Mouse (Mus musculus): ENCODE measurements around the gene Lrrc55. TPM values are rescaled to one million over a fixed set of nuclear protein-coding genes. Genes with fewer than 3 reads are reported as not detected.

Lrrc55 gene
- polyA plus RNA-seq, 1 experiment from 2014 or later = 0.81 TPM

- Histone ChIP-seq H3K9ac (ENCODE audit: low read length) (no peak overlapping the region), H3K4me3 (ENCODE audit: low read depth, low read length) (no peak overlapping the region), H3K4me1 (replicated peaks; ENCODE audit: control insufficient read depth, insufficient read depth, low read length) (no peaks in the 10 kb centered on the region), H3K4me2 (ENCODE audit: low read depth, low read length, severe bottlenecking) (no peak overlapping the region), H3K9me3 (ENCODE audit: control insufficient read depth, low read length) (no peaks in the 10 kb centered on the region), H3K27ac (ENCODE audit: low read depth, low read length) (no peak overlapping the region), H3K36me3 (ENCODE audit: control insufficient read depth, insufficient read depth, low read length) (no peaks in the 10 kb centered on the region), H3K27me3 (ENCODE audit: control insufficient read depth, insufficient read depth, low read length) (no peaks in the 10 kb centered on the region)
- 82% methylated on average over 4 of the region's 4 CpGs for WGBS
- ATAC-seq (replicated peaks; ENCODE audit: low FRiP score) (no peak), DNase-seq (ENCODE audit: low spot score) (no peak)
Measured at GRCm38 (mm10) chr2:85178139-85178800, 18.7 kb downstream of the Lrrc55 start.

DNA sequence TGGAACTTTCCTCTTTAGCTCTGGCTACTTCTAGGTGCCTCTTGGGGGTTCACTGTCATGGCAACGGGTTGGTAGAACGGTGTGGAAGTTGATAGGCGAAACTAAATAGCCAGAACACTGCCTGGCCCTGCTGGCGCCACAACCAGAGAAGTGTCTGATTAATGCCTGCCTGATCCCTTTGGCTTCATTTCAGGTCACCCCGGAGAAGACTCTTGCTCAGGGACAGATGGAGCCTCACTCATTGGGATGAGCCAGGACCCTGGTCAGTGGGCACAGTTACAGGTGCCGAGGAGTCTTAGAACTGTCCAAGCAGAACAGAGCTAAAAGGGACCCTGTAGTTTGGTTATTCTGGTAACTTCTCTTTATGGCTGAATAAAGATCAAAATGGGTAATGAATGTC lies 23.5 kb downstream of the Lrrc55 start:
- Histone ChIP-seq H3K4me2 (ENCODE audit: low read depth, low read length, severe bottlenecking) (no peak overlapping the region), H3K36me3 (ENCODE audit: control insufficient read depth, insufficient read depth, low read length) (no peaks in the 10 kb centered on the region), H3K27me3 (ENCODE audit: control insufficient read depth, insufficient read depth, low read length) (no peaks in the 10 kb centered on the region), H3K4me1 (replicated peaks; ENCODE audit: control insufficient read depth, insufficient read depth, low read length) (no peaks in the 10 kb centered on the region), H3K9me3 (ENCODE audit: control insufficient read depth, low read length) (no peaks in the 10 kb centered on the region), H3K4me3 (ENCODE audit: low read depth, low read length) (no peak overlapping the region), H3K9ac (ENCODE audit: low read length) (no peak overlapping the region), H3K27ac (ENCODE audit: low read depth, low read length) (no peak overlapping the region)
- DNase-seq (ENCODE audit: low spot score) (no peak), ATAC-seq (replicated peaks; ENCODE audit: low FRiP score) (no peak)
- WGBS = 85% methylated on average over 6 of the region's 6 CpGs

DNA sequence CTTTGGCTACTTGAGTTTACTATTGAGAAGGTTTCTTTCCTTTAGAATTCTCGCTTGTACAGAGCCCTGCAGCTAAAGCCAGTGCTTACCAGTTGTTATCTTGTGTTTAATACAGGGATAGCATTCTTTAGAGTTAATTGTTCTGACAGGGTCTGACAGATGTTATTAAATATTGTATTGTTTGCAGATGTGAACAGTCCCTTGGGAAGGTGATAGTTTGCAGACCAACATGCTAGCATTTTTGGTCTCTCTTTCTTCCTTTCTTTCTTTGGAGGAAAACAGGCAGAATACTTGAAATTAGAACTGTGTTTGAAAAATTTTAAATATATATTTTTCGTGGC lies 24.3 kb downstream of the Lrrc55 start:
- H3K9me3 ChIP-seq (ENCODE audit: control insufficient read depth, low read length) = no peaks in the 10 kb centered on the region
- no peaks in the 10 kb centered on the region for H3K4me1 ChIP-seq (replicated peaks; ENCODE audit: control insufficient read depth, insufficient read depth, low read length)
- no peak overlapping the region for H3K9ac ChIP-seq (ENCODE audit: low read length)
- H3K27me3 ChIP-seq (ENCODE audit: control insufficient read depth, insufficient read depth, low read length) = no peaks in the 10 kb centered on the region
- ATAC-seq (replicated peaks; ENCODE audit: low FRiP score) (no peak), DNase-seq (ENCODE audit: low spot score) (no peak)
- no peak overlapping the region for H3K27ac ChIP-seq (ENCODE audit: low read depth, low read length)
- 60% methylated on average over 2 of the region's 2 CpGs for WGBS
- no peaks in the 10 kb centered on the region for H3K36me3 ChIP-seq (ENCODE audit: control insufficient read depth, insufficient read depth, low read length)
- H3K4me2 ChIP-seq (ENCODE audit: low read depth, low read length, severe bottlenecking) = no peak overlapping the region
- no peak overlapping the region for H3K4me3 ChIP-seq (ENCODE audit: low read depth, low read length)

- no peaks in the 10 kb centered on the region for H3K4me1 ChIP-seq (replicated peaks; ENCODE audit: control insufficient read depth, insufficient read depth, low read length)
- no peak overlapping the region for H3K4me3 ChIP-seq (ENCODE audit: low read depth, low read length)
- H3K36me3 ChIP-seq (ENCODE audit: control insufficient read depth, insufficient read depth, low read length) = no peaks in the 10 kb centered on the region
- no peak overlapping the region for H3K27ac ChIP-seq (ENCODE audit: low read depth, low read length)
- DNase-seq (ENCODE audit: low spot score) = no peak
- 79% methylated on average over 3 of the region's 3 CpGs for WGBS
- no peak overlapping the region for H3K9ac ChIP-seq (ENCODE audit: low read length)
- ATAC-seq (replicated peaks; ENCODE audit: low FRiP score) = no peak
- no peaks in the 10 kb centered on the region for H3K27me3 ChIP-seq (ENCODE audit: control insufficient read depth, insufficient read depth, low read length)
- no peak overlapping the region for H3K4me2 ChIP-seq (ENCODE audit: low read depth, low read length, severe bottlenecking)
- no peaks in the 10 kb centered on the region for H3K9me3 ChIP-seq (ENCODE audit: control insufficient read depth, low read length)
Measured at GRCm38 (mm10) chr2:85172071-85172762, 24.8 kb downstream of the Lrrc55 start.

- no peaks in the 10 kb centered on the region for H3K9me3 ChIP-seq (ENCODE audit: control insufficient read depth, low read length)
- H3K4me1 ChIP-seq (replicated peaks; ENCODE audit: control insufficient read depth, insufficient read depth, low read length) = no peaks in the 10 kb centered on the region
- H3K4me2 ChIP-seq (ENCODE audit: low read depth, low read length, severe bottlenecking) = no peak overlapping the region
- DNase-seq (ENCODE audit: low spot score) (no peak), ATAC-seq (replicated peaks; ENCODE audit: low FRiP score) (no peak)
- H3K36me3 ChIP-seq (ENCODE audit: control insufficient read depth, insufficient read depth, low read length) = no peaks in the 10 kb centered on the region
- no peak overlapping the region for H3K9ac ChIP-seq (ENCODE audit: low read length)
- H3K27ac ChIP-seq (ENCODE audit: low read depth, low read length) = no peak overlapping the region
- WGBS = 80% methylated on average over 1 of the region's 1 CpGs
- no peaks in the 10 kb centered on the region for H3K27me3 ChIP-seq (ENCODE audit: control insufficient read depth, insufficient read depth, low read length)
- no peak overlapping the region for H3K4me3 ChIP-seq (ENCODE audit: low read depth, low read length)
Measured at GRCm38 (mm10) chr2:85168327-85168726, 28.7 kb downstream of the Lrrc55 start.

- WGBS = 80% methylated on average over 1 of the region's 1 CpGs
- Histone ChIP-seq H3K9ac (ENCODE audit: low read length) (no peak overlapping the region), H3K36me3 (ENCODE audit: control insufficient read depth, insufficient read depth, low read length) (no peaks in the 10 kb centered on the region), H3K4me1 (replicated peaks; ENCODE audit: control insufficient read depth, insufficient read depth, low read length) (no peaks in the 10 kb centered on the region), H3K4me3 (ENCODE audit: low read depth, low read length) (no peak overlapping the region), H3K4me2 (ENCODE audit: low read depth, low read length, severe bottlenecking) (no peak overlapping the region), H3K27me3 (ENCODE audit: control insufficient read depth, insufficient read depth, low read length) (no peaks in the 10 kb centered on the region), H3K27ac (ENCODE audit: low read depth, low read length) (no peak overlapping the region), H3K9me3 (ENCODE audit: control insufficient read depth, low read length) (no peaks in the 10 kb centered on the region)
- no peak for DNase-seq (ENCODE audit: low spot score)
- ATAC-seq (replicated peaks; ENCODE audit: low FRiP score) = no peak
Measured at GRCm38 (mm10) chr2:85167624-85168023, 29.4 kb downstream of the Lrrc55 start.

GRCm38 (mm10) chr2:85163311-85164047 lies 33.5 kb downstream of the Lrrc55 start:
- no peaks in the 10 kb centered on the region for H3K36me3 ChIP-seq (ENCODE audit: control insufficient read depth, insufficient read depth, low read length)
- H3K9ac ChIP-seq (ENCODE audit: low read length) = no peak overlapping the region
- ATAC-seq (replicated peaks; ENCODE audit: low FRiP score) (no peak), DNase-seq (ENCODE audit: low spot score) (no peak)
- no peaks in the 10 kb centered on the region for H3K27me3 ChIP-seq (ENCODE audit: control insufficient read depth, insufficient read depth, low read length)
- H3K9me3 ChIP-seq (ENCODE audit: control insufficient read depth, low read length) = no peaks in the 10 kb centered on the region
- WGBS = 56% methylated on average over 7 of the region's 7 CpGs
- no peak overlapping the region for H3K27ac ChIP-seq (ENCODE audit: low read depth, low read length)
- H3K4me3 ChIP-seq (ENCODE audit: low read depth, low read length) = no peak overlapping the region
- H3K4me1 ChIP-seq (replicated peaks; ENCODE audit: control insufficient read depth, insufficient read depth, low read length) = peaks cover 3% of the 10 kb centered on the region
- no peak overlapping the region for H3K4me2 ChIP-seq (ENCODE audit: low read depth, low read length, severe bottlenecking)

DNA sequence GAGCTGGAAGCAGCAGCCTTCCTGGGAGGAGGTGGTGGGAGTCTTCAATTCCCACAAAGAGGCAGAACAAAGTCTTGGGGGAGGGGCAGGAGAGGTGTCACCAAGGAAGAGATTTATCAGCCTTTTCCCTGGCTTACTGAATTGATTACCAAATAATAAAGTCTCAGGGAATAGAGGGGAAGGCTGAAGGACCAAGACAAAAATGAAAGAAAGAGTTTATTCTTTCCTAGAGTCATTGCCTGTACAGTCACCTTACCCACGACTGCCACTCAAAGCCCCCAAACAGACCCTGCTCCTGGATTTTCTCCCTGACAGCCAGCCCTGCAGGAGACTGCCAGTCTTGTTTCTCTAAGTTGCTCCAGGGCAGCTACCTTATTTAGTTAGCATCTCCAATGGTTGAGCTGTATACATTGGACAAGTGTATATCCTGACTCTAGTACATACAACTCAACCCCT lies 35.3 kb downstream of the Lrrc55 start:
- Histone ChIP-seq H3K4me1 (replicated peaks; ENCODE audit: control insufficient read depth, insufficient read depth, low read length) (peaks cover 3% of the 10 kb centered on the region), H3K9me3 (ENCODE audit: control insufficient read depth, low read length) (no peaks in the 10 kb centered on the region), H3K9ac (ENCODE audit: low read length) (no peak overlapping the region), H3K27ac (ENCODE audit: low read depth, low read length) (no peak overlapping the region), H3K4me2 (ENCODE audit: low read depth, low read length, severe bottlenecking) (no peak overlapping the region), H3K4me3 (ENCODE audit: low read depth, low read length) (no peak overlapping the region), H3K27me3 (ENCODE audit: control insufficient read depth, insufficient read depth, low read length) (no peaks in the 10 kb centered on the region), H3K36me3 (ENCODE audit: control insufficient read depth, insufficient read depth, low read length) (no peaks in the 10 kb centered on the region)
- DNase-seq (ENCODE audit: low spot score) (no peak), ATAC-seq (replicated peaks; ENCODE audit: low FRiP score) (peak; percentile 28; the same call in 1 of the 2 replicates)
- WGBS = 11% methylated on average over 1 of the region's 1 CpGs
